Mouse (Mus musculus) lung, adult 2 months (tissue): Measurements from ENCODE around the gene Tubb4b.

Source experiments
- CTCF ChIP-seq: fragments of 200-500 bp; IDR thresholded peaks from 2 replicates; pipeline ENCODE4 v1.5.1; 2011; ENCODE audit warnings: mild to moderate bottlenecking, low read length, control low read depth; ENCODE audit not compliant: insufficient read depth
- POLR2A ChIP-seq: fragments of 200-500 bp; IDR thresholded peaks from 2 replicates; pipeline ENCODE4 v1.6.1; 2011; ENCODE audit warnings: low read depth, mild to moderate bottlenecking, control low read depth, low read length, borderline replicate concordance; ENCODE audit errors: extremely low read depth

DNA sequence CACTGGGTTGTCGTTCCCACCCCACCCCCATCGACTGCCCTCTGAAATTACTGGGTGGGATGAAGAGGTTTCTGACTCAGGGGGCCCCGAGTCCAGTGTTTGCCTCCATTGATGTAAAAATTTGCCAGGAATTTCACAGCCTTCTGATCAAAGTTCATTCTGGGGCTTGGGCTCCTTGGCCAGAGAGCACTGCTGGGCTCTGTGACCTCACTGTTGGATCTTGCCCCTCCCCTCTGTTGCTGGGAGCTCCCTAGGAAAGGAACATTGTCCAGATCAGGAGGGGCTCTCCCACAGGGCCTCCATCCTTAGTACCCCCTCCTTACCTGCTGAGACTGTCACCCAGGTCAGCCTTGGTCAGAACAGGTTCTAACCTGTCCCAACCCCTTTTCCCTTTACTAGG, 10.1 kb downstream of the Tubb4b start, which contains the start of gene Stpg3:
- TF ChIP-seq CTCF: no peak
- no peak for TF ChIP-seq POLR2A
